Mouse (Mus musculus) intestine, embryonic 14.5 days (tissue): Measurements from ENCODE around the gene Otulinl. TPM values are rescaled to one million over a fixed set of nuclear protein-coding genes. Genes with fewer than 3 reads are reported as not detected.

Experiments
- ATAC-seq: fragments of 200-750 bp; cut with Nextera tagmentation; replicated peaks from 2 replicates; pipeline ENCODE4 v1.8.0; 2017; ENCODE audit warnings: low read depth, moderate number of reproducible peaks, moderate TSS enrichment, moderate library complexity; ENCODE audit not compliant: low FRiP score, low TSS enrichment
- DNase-seq: peaks from one replicate; pipeline ENCODE4 v3.0.0-alpha.2; 2018; ENCODE audit warnings: low spot score
- H3K27ac ChIP-seq: fragments of 300-500 bp; sonication (generic); 2 replicates; pipeline ENCODE4 v1.5.1; 2014; ENCODE audit warnings: low read depth, mild to moderate bottlenecking, control low read depth
- H3K27me3 ChIP-seq: fragments of 300-500 bp; sonication (generic); replicated peaks from 2 replicates; pipeline ENCODE4 v1.6.1; 2014; ENCODE audit warnings: low read length, control low read depth; ENCODE audit not compliant: control insufficient read depth, insufficient read depth
- H3K36me3 ChIP-seq: fragments of 300-500 bp; sonication (generic); 2 replicates; pipeline ENCODE4 v1.6.1; 2014; ENCODE audit warnings: low read length, control low read depth; ENCODE audit not compliant: control insufficient read depth, insufficient read depth
- H3K4me1 ChIP-seq: fragments of 300-500 bp; sonication (generic); replicated peaks from 2 replicates; pipeline ENCODE4 v1.6.1; 2014; ENCODE audit warnings: low read length, control low read depth, mixed read lengths; ENCODE audit not compliant: control insufficient read depth, insufficient read depth
- H3K4me2 ChIP-seq: fragments of 300-500 bp; sonication (generic); 2 replicates; pipeline ENCODE4 v1.6.1; 2014; ENCODE audit warnings: low read length
- H3K4me3 ChIP-seq: fragments of 300-500 bp; sonication (generic); 2 replicates; pipeline ENCODE4 v1.5.1; 2014; ENCODE audit warnings: low read depth, low read length, control low read depth, mixed read lengths
- H3K9ac ChIP-seq: fragments of 300-500 bp; sonication (generic); 2 replicates; pipeline ENCODE4 v1.6.1; 2014; ENCODE audit warnings: mild to moderate bottlenecking, low read length
- H3K9me3 ChIP-seq: fragments of 300-500 bp; sonication (generic); 2 replicates; pipeline ENCODE4 v1.6.1; 2016; ENCODE audit warnings: low read length, control low read depth; ENCODE audit not compliant: control insufficient read depth
- WGBS: fragments of 180-500 bp; shearing (Covaris S2); extraction: QIAGEN DNeasy Blood & Tissue Kit; methylation state at CpG from one replicate; pipeline ENCODE4 v1.1.7; 2014; 5-methylcytosine and 5-hydroxymethylcytosine counted together
- polyA plus RNA-seq: library from polyadenylated mRNA; unstranded; fragments of >200 nt; fragmentation: Nextera tagmentation; extraction: Ambion mirVana; gene quantifications from 2 replicates; pipeline ENCODE4 v1.2.1, GENCODE M21; 2014

The Otulinl gene
- polyA plus RNA-seq, 1 experiment from 2014 or later = 7.4 TPM

DNA sequence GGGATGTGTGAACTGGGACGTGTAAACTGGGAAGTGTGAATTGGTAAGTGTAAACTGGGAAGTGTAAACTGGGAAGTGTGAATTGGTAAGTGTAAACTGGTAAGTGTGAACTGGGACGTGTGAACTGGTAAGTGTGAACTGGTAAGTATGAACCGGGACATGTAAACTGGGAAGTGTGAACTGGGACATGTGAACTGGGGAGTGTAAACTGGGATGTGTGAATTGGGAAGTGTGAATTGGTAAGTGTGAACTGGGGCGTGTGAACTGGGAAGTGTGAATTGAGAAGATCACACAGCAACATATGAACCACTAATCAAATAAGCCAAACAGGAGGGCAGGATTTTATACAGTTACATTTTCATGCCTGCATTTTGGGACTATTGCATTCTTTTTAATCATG lies 23.0 kb downstream of the Otulinl start:
- no peak overlapping the region for H3K4me2 ChIP-seq
- H3K27me3 ChIP-seq = no peaks in the 10 kb centered on the region
- no peak overlapping the region for H3K9ac ChIP-seq
- DNase-seq = no peak
- WGBS = 87% methylated on average over 4 of the region's 4 CpGs
- no peak overlapping the region for H3K4me3 ChIP-seq
- H3K4me1 ChIP-seq = no peaks in the 10 kb centered on the region
- ATAC-seq = no peak
- H3K9me3 ChIP-seq = no peaks in the 10 kb centered on the region
- H3K36me3 ChIP-seq = no peaks in the 10 kb centered on the region
- no peak overlapping the region for H3K27ac ChIP-seq

GRCm38 (mm10) chr15:27657866-27658265 lies 23.5 kb downstream of the Otulinl start:
- WGBS = 94% methylated on average over 10 of the region's 10 CpGs
- Histone ChIP-seq H3K9me3 (no peaks in the 10 kb centered on the region), H3K4me1 (no peaks in the 10 kb centered on the region), H3K9ac (no peak overlapping the region), H3K27ac (no peak overlapping the region), H3K27me3 (no peaks in the 10 kb centered on the region), H3K4me2 (no peak overlapping the region), H3K36me3 (no peaks in the 10 kb centered on the region), H3K4me3 (no peak overlapping the region)
- ATAC-seq = no peak
- DNase-seq = no peak

GRCm38 (mm10) chr15:27656626-27657025 lies 24.8 kb downstream of the Otulinl start:
- ATAC-seq (no peak), DNase-seq (no peak)
- 81% methylated on average over 9 of the region's 9 CpGs for WGBS
- Histone ChIP-seq H3K4me3 (no peak overlapping the region), H3K36me3 (no peaks in the 10 kb centered on the region), H3K27ac (no peak overlapping the region), H3K9me3 (no peaks in the 10 kb centered on the region), H3K4me2 (no peak overlapping the region), H3K4me1 (no peaks in the 10 kb centered on the region), H3K27me3 (no peaks in the 10 kb centered on the region), H3K9ac (no peak overlapping the region)

GRCm38 (mm10) chr15:27655015-27655414 lies 26.4 kb downstream of the Otulinl start:
- Histone ChIP-seq H3K4me3 (no peak overlapping the region), H3K9ac (no peak overlapping the region), H3K9me3 (no peaks in the 10 kb centered on the region), H3K27ac (no peak overlapping the region), H3K4me1 (no peaks in the 10 kb centered on the region), H3K4me2 (no peak overlapping the region), H3K27me3 (no peaks in the 10 kb centered on the region), H3K36me3 (no peaks in the 10 kb centered on the region)
- no peak for ATAC-seq
- DNase-seq = peak; percentile 85
- 14% methylated on average over 5 of the region's 5 CpGs for WGBS

DNA sequence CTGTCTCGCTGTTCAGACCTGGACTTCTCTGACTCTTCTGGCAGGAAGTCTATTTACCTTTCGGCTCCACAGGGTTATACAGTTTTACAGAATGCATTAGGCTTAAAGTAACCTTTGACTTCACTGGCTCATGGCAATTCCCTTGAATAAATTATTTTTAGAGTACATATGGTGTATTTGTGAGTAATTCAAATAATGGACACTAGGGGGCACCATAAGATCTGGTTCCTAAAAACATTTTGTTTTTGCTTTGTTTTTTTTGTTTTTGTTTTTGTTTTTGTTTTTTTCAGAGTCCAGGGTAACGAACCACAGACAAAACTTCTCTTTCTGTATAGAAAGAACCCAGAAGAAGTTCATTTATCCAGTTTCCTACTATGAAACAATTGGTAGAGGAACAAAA lies 33.7 kb downstream of the Otulinl start:
- ATAC-seq = no peak
- Histone ChIP-seq H3K4me2 (no peak overlapping the region), H3K9me3 (no peaks in the 10 kb centered on the region), H3K9ac (no peak overlapping the region), H3K27me3 (no peaks in the 10 kb centered on the region), H3K27ac (no peak overlapping the region), H3K36me3 (no peaks in the 10 kb centered on the region), H3K4me3 (no peak overlapping the region), H3K4me1 (no peaks in the 10 kb centered on the region)
- WGBS = 42% methylated on average over 3 of the region's 3 CpGs
- no peak for DNase-seq

DNA sequence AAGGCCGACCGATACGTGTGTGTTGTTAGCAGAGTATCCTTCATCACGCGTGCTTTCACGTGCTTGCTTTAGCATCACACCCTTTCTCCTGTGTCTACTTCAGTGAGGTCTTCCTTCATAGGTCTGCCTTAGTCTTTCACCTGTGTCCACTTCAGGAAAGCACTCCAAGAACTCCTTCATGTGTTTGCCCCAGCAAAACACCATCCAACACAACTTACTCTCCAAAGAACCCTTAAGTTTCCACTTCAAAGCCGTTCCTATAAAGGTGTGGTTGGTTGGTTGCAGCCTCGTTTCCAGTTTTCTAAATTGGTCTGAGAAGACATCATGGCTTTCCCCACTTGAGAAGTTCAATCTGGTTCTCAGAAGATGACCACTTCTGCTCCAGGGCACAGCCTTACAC lies 34.7 kb downstream of the Otulinl start:
- ATAC-seq (no peak), DNase-seq (no peak)
- no peak overlapping the region for H3K27ac ChIP-seq
- no peaks in the 10 kb centered on the region for H3K4me1 ChIP-seq
- no peak overlapping the region for H3K4me3 ChIP-seq
- no peaks in the 10 kb centered on the region for H3K36me3 ChIP-seq
- no peaks in the 10 kb centered on the region for H3K27me3 ChIP-seq
- no peak overlapping the region for H3K9ac ChIP-seq
- H3K4me2 ChIP-seq = no peak overlapping the region
- WGBS = 92% methylated on average over 8 of the region's 8 CpGs
- H3K9me3 ChIP-seq = no peaks in the 10 kb centered on the region

GRCm38 (mm10) chr15:27645250-27645649 lies 36.1 kb downstream of the Otulinl start:
- no peak overlapping the region for H3K4me2 ChIP-seq
- no peak overlapping the region for H3K4me3 ChIP-seq
- no peaks in the 10 kb centered on the region for H3K36me3 ChIP-seq
- DNase-seq (no peak), ATAC-seq (no peak)
- no peaks in the 10 kb centered on the region for H3K9me3 ChIP-seq
- H3K27me3 ChIP-seq = no peaks in the 10 kb centered on the region
- H3K9ac ChIP-seq = no peak overlapping the region
- 80% methylated on average over 3 of the region's 3 CpGs for WGBS
- no peaks in the 10 kb centered on the region for H3K4me1 ChIP-seq
- H3K27ac ChIP-seq = no peak overlapping the region

GRCm38 (mm10) chr15:27642895-27643294 lies 38.5 kb downstream of the Otulinl start:
- no peak overlapping the region for H3K9ac ChIP-seq
- ATAC-seq (no peak), DNase-seq (no peak)
- H3K4me1 ChIP-seq = no peaks in the 10 kb centered on the region
- H3K27me3 ChIP-seq = no peaks in the 10 kb centered on the region
- no peaks in the 10 kb centered on the region for H3K9me3 ChIP-seq
- no peak overlapping the region for H3K4me2 ChIP-seq
- no peak overlapping the region for H3K27ac ChIP-seq
- no peak overlapping the region for H3K4me3 ChIP-seq
- WGBS = 87% methylated on average over 3 of the region's 3 CpGs
- H3K36me3 ChIP-seq = no peaks in the 10 kb centered on the region

GRCm38 (mm10) chr15:27641171-27641570 lies 40.2 kb downstream of the Otulinl start:
- 51% methylated on average over 12 of the region's 12 CpGs for WGBS
- Histone ChIP-seq H3K4me2 (no peak overlapping the region), H3K4me1 (no peaks in the 10 kb centered on the region), H3K36me3 (no peaks in the 10 kb centered on the region), H3K4me3 (no peak overlapping the region), H3K9ac (no peak overlapping the region), H3K9me3 (no peaks in the 10 kb centered on the region), H3K27ac (no peak overlapping the region), H3K27me3 (no peaks in the 10 kb centered on the region)
- no peak for ATAC-seq
- DNase-seq = no peak
